8 mouse cellular contexts compared by ENCODE assay signal in genomic region chr9:51764921-51765416, GRCm38 (mm10). TPM values are rescaled to one million over a fixed set of nuclear protein-coding genes. Genes with fewer than 3 reads are reported as not detected.
A peak's percentile ranks its signal among the peaks of the same experiment; 100 is the strongest.
DNase-seq lines count a peak whose midpoint lies in the region.

TSS of gene Arhgap20 (plus strand) at chr9:51765337.

- H3K4me1 ChIP-seq in embryonic facial prominence, embryonic 10.5 days, result peaks cover 24% of the 10 kb centered on the region

- intact Hi-C loops in left cerebral cortex, postnatal 36 days (cut with DNase I), result loop anchor here (1.0 to 10.0 kb wide), 4 partner anchors 100 to 430 kb away; no protein-coding TSS in a partner anchor

- WGBS in embryonic facial prominence, embryonic 10.5 days, result under 1% methylated on average over 77 of the region's 77 CpGs

- DNase-seq in adrenal gland, postnatal 14 days, result peak; percentile 90
- DNase-seq in embryonic facial prominence, embryonic 10.5 days (ENCODE audit: low spot score), result peak; percentile 89
- DNase-seq in heart, adult 11 months, result peak; percentile 96
- peak; percentile 52 for DNase-seq in kidney, adult 11 months
- DNase-seq in left cerebral cortex, postnatal 36 days (ENCODE audit: low spot score in 2 of 2), result peak; percentile 90 to 93
- DNase-seq in mesoderm, embryonic 11.5 days (ENCODE audit: low read depth, low spot score), result peak; percentile 73
- DNase-seq in right cerebral cortex, postnatal 4 days, result peak; percentile 92
- DNase-seq in urinary bladder, postnatal 36 days (ENCODE audit: low spot score in 2 of 2), result peak; percentile 58 to 73

- H3K27ac ChIP-seq in embryonic facial prominence, embryonic 10.5 days (replicated peaks), result peak within 1 kb of the TSS; percentile 79

- H3K9me3 ChIP-seq in embryonic facial prominence, embryonic 10.5 days, result no peaks in the 10 kb centered on the region

- H3K27me3 ChIP-seq in embryonic facial prominence, embryonic 10.5 days (replicated peaks; ENCODE audit: low read depth, poor library complexity, severe bottlenecking), result peaks cover 85% of the 10 kb centered on the region

- H3K4me3 ChIP-seq in embryonic facial prominence, embryonic 10.5 days, result peak within 1 kb of the TSS; percentile 80

- no peaks in the 10 kb centered on the region for H3K36me3 ChIP-seq in embryonic facial prominence, embryonic 10.5 days (replicated peaks)

RNA-seq across cellular contexts. Expression of gene Arhgap20, which starts in this region (rescaled TPM):
- total RNA-seq in adrenal gland, postnatal 14 days (2021), result 2.7 and 3.4 TPM in 2 replicates
- 1.0 and 1.5 TPM in 2 replicates for polyA plus RNA-seq in embryonic facial prominence, embryonic 10.5 days (2016; fragmentation: Nextera tagmentation; extraction: Ambion mirVana)
- total RNA-seq in left cerebral cortex, postnatal 36 days (2021), result 10 to 100 TPM; 83.9 to 87.7 TPM

Comparison
In these comparisons a context has a peak if more than half of its experiments do, and no peak if none do; other contexts are left out.
1. Peak in every context shown above with its lines: DNase-seq, H3K4me3 ChIP-seq and H3K27ac ChIP-seq.
2. RNA of gene Arhgap20 (total RNA-seq): 83.9 to 87.7 TPM in left cerebral cortex, postnatal 36 days; 2.7 to 3.4 TPM in adrenal gland, postnatal 14 days; every median in the first group is over 10 times any median in the second.